Mouse (Mus musculus): Measurements from ENCODE around the gene Fam187b.
A peak's percentile ranks its signal among the peaks of the same experiment; 100 is the strongest.
"Not testable (repeated sequence)": the region's sequence is repeated elsewhere in the genome, so short reads cannot be mapped to it uniquely, and the experiment has no call there.

Fam187b gene

GRCm38 (mm10) chr7:30973501-30974289 lies at the start of gene Fam187b:
Gene Fam187b, plus strand, starts transcription at chr7:30973790.
- DNase-seq (ENCODE audit: low spot score in 2 of 2), result peak; percentile 86 to 90

- DNase-seq (ENCODE audit: low spot score in 2 of 2), result no peak
Observed at GRCm38 (mm10) chr7:30924071-30924470, 49.5 kb upstream of the Fam187b start.

DNA sequence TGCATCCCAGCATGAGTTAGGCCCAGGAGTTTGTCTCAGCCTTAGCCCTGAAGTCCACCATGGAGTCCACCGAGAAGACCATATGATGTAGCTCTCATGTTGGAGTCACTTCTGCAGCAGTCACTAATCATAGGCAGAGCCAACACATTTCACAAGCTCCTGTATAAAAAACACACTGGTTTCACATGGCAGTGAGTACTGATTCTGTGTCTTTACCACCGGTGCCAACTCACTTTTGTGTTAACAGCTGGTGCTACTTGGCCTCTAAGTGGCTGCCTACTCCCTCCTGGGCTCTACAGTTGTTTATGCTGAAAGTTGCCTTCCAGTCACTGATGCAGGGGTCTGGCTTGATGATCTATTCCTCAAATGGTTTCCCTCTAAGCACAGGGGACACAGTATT lies 49.0 kb upstream of the Fam187b start, which contains the start of gene Hamp2:
Hamp2 (minus strand) TSS at position 101 of the 400 bp plus-strand sequence.
- DNase-seq (ENCODE audit: low spot score in 2 of 2), result not testable (repeated sequence)

- DNase-seq (ENCODE audit: low spot score in 2 of 2), result not testable (repeated sequence)
Observed at GRCm38 (mm10) chr7:30935422-30936099, 38.0 kb upstream of the Fam187b start.

GRCm38 (mm10) chr7:30940070-30940469 lies 33.5 kb upstream of the Fam187b start:
- not testable (repeated sequence) for DNase-seq (ENCODE audit: low spot score in 2 of 2)

GRCm38 (mm10) chr7:30942365-30942764 lies 31.2 kb upstream of the Fam187b start:
- DNase-seq (ENCODE audit: low spot score in 2 of 2), result not testable (repeated sequence)

- DNase-seq (ENCODE audit: low spot score in 2 of 2), result no peak
Observed at GRCm38 (mm10) chr7:30943909-30944635, 29.5 kb upstream of the Fam187b start, which contains the start of gene Hamp. Gene Hamp, minus strand, starts transcription at chr7:30944032.

- not testable (repeated sequence) for DNase-seq (ENCODE audit: low spot score in 2 of 2)
Observed at GRCm38 (mm10) chr7:30944706-30945105, 28.9 kb upstream of the Fam187b start.

GRCm38 (mm10) chr7:30945466-30945865 lies 28.1 kb upstream of the Fam187b start:
- not testable (repeated sequence) for DNase-seq (ENCODE audit: low spot score in 2 of 2)

- no peak for DNase-seq (ENCODE audit: low spot score in 2 of 2)
Observed at GRCm38 (mm10) chr7:30945876-30946275, 27.7 kb upstream of the Fam187b start.

- not testable (repeated sequence) for DNase-seq (ENCODE audit: low spot score in 2 of 2)
Observed at GRCm38 (mm10) chr7:30949902-30950301, 23.7 kb upstream of the Fam187b start.

GRCm38 (mm10) chr7:30952441-30953265 lies 20.9 kb upstream of the Fam187b start:
- DNase-seq (ENCODE audit: low spot score in 2 of 2), result no peak

DNA sequence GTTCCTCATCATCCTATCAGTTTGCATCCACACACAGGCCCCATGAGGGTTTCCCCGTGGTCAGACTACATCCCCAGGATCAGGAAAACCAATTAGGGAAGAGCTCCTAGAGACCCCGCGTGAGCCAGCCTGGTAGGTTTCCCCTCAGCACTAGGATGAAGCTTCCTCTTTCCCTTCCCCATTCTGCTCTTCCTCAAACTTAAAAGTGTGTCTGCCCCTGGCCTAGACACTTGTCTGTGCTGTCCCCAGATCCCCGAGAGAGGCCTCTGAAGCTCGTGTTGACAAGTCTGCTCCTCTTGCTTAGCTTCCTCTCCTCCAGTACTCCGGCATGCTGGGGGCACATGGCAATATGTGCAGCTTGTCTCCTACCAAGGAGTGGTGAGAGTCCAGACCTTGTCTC lies 20.1 kb upstream of the Fam187b start:
- no peak for DNase-seq (ENCODE audit: low spot score in 2 of 2)

DNA sequence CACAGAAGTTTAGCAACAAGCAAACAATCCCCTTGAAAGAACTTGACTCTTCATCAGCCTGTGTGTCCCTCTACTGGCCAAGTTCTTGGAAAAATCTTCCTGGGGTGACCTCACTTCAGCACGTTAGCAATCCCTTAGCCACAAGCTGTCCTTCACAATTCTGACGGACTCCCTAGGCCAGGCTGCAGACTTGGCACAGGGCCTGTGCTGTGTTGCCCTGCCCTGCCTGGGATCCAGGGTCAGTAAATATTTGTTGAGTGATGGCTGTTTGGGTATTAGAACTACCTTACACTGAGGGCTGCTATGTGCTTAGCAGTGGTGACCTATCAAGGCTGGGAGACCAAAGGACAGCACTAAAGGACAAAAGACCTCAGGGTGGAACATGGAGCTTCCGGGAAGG lies 19.6 kb upstream of the Fam187b start:
- DNase-seq (ENCODE audit: low spot score in 2 of 2), result no peak

GRCm38 (mm10) chr7:30954971-30955520 lies 18.5 kb upstream of the Fam187b start:
- no peak for DNase-seq (ENCODE audit: low spot score in 2 of 2)

GRCm38 (mm10) chr7:30955584-30956356 lies 17.8 kb upstream of the Fam187b start:
- DNase-seq (ENCODE audit: low spot score in 2 of 2), result peak; percentile 84 to 89

- DNase-seq (ENCODE audit: low spot score in 2 of 2), result peak in 1 of 2 experiments; percentile 51
Observed at GRCm38 (mm10) chr7:30956357-30956751, 17.2 kb upstream of the Fam187b start.

DNA sequence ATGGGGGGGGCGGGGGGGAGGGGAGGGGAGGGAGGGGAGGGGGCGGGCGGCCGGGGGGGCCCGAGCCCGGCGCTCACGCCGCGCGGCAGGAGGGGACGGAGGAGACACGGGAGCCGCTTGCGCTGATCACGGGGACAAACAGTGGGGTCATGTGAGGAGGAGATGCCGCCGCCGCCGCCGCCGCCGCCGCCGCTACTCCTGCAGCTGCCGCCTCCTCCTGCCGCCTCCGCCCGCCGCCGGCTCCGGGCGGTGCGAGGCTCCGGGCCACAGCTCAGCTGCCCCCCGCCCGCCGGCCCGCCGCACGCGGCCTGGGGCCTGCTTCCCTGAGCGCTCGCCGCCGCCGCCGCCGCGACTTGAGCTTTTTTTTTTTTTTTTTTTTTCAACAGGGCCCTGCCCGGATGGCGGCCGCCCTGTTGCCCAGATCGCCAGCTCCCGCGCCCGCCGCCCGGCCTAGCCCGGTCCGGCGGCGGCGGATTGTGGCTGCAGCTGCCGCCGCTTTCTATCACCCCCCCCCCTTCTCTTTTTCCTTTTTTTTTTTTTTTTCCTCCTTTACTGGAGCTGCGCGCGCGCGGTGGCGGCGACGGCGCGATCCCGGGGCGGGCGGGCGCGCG lies 16.7 kb upstream of the Fam187b start, which contains the start of gene Usf2:
Usf2 (minus strand) TSS at position 48 of the 611 bp plus-strand sequence.
- peak; percentile 50 to 75 for DNase-seq (ENCODE audit: low spot score in 2 of 2)

DNA sequence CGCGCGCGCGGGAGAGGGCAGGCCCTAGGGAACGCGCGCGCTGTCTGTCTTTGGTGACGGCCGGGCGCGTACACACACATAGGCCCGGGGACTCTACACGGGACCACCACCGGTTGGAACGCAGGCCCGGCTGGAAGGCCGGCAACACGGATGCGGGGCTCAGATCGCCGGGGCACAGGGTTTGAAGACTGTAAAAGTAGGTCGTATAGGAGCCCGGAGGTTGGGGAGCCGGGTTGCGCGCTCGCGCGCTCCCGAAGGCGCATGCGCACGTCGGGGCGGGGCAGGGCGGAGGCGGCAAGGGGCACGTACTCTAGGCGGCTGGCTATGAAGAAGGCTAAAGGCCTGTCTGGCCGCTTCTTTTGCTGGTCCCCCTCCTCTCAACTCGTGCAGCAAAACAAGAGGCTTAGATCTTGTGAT lies 16.2 kb upstream of the Fam187b start:
- peak; percentile 91 to 95 for DNase-seq (ENCODE audit: low spot score in 2 of 2)

All from urinary bladder, postnatal 36 days (tissue).